Mouse (Mus musculus): ENCODE data around the gene Olfr1457. TPM values are rescaled to one million over a fixed set of nuclear protein-coding genes. Genes with fewer than 3 reads are reported as not detected.

Gene Olfr1457
- total RNA-seq (2014; fragmentation: Nextera tagmentation) (not detected in 2 replicates), total RNA-seq (2017) (not detected in 2 replicates)

DNA sequence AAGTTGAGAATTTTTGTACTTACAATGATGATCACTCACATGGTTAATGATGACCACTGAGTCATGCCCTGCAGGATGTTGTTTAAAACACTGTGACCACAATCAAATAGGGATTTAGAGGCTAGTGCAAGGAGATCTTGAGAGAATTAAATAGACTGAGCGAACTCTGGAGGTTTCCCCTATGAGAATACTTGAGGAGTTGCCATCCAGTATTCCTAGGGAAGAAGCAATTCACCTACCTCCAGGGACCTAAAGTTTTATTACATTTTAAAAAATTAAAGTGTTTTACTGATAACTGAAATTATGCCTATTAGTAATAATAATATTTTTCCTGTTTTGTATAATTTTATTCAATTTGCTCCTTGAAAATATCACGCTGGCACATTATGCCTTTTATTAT is at the start of gene Olfr1457:
TSS of gene Olfr1457 (minus strand) at position 101 of the 400 bp plus-strand sequence.
- no peak for ATAC-seq (replicated peaks; ENCODE audit: poor library complexity, severe bottlenecking)

DNA sequence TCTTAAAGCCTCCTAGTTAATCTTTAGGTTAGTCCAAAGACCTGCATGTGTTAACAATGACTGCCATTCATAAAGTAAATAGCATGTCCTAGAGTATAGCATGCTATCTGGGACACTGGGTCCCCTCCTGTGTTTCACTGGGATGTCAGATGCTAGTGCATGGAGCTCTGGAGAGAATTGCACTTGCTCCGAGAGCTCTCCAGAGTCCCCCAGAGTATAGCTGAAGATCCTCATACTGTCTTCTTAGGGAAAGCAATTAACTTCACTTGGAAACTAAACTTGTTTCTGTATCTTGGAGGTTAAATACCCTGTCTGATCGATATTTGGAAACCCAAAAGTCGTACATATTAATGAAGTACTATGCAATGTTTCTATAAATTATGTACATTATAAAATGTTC is 9.0 kb upstream of the Olfr1457 start, which contains the start of gene Olfr1458:
TSS of gene Olfr1458 (minus strand) at position 101 of the 400 bp plus-strand sequence.
- ATAC-seq (replicated peaks; ENCODE audit: poor library complexity, severe bottlenecking) = no peak

DNA sequence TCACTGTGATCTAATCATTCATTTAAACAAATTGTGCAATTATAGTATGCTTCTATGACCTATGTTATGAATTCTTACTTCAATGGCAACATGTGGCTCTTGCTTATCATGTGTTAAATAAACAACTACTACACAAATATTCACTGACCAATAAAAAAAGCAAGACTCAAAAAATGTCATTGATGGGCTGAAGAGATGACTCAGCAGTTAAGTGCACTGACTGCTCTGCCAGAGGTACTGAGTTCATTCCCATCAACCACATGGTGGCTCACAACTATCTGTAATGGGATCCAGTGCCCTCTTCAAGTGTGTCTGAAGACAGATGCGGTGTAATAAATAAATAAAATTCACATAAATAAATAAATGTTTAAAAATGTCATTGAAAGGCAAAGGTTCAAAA is 3.8 kb downstream of the Olfr1457 start:
- no peak for ATAC-seq (replicated peaks; ENCODE audit: poor library complexity, severe bottlenecking)

DNA sequence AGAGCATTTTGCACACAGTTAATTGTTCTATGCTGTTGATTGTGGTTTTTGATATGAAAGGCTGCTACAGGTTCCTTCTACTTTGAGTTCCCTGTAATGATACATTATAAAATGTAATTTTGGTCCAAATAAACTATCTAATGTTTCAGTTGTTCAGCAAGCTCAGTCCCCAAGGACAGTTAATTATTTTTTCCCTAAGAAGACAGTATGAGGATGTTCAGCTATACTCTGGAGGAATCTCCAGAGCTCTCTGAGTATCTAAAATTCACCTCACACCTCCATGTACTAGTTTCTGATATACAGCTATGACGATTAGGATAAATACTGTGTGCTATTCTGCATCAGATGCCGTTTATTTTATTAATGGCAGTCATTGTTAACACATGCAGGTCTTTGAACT is 37.4 kb downstream of the Olfr1457 start, which contains the start of gene Olfr1454:
TSS of gene Olfr1454 (plus strand) at position 301 of the 400 bp plus-strand sequence.
- no peak for ATAC-seq (replicated peaks; ENCODE audit: poor library complexity, severe bottlenecking)

Other genes with a start within 250 kb of the Olfr1457 start
- not detected in 2 replicates for gene Olfr1444, start 240.6 kb downstream of the Olfr1457 start, total RNA-seq (2014; fragmentation: Nextera tagmentation)
- gene Olfr1444, start 240.6 kb downstream of the Olfr1457 start, total RNA-seq (2017) = not detected in 2 replicates
- gene Olfr1445, start 214.0 kb downstream of the Olfr1457 start, total RNA-seq (2014; fragmentation: Nextera tagmentation) = not detected in 2 replicates
- gene Olfr1445, start 214.0 kb downstream of the Olfr1457 start, total RNA-seq (2017) = not detected in 2 replicates
- gene Olfr1446, start 204.4 kb downstream of the Olfr1457 start, total RNA-seq (2014; fragmentation: Nextera tagmentation) = not detected in 2 replicates
- not detected in 2 replicates for gene Olfr1446, start 204.4 kb downstream of the Olfr1457 start, total RNA-seq (2017)
- gene Olfr1447, start 194.1 kb downstream of the Olfr1457 start, total RNA-seq (2014; fragmentation: Nextera tagmentation) = not detected in 2 replicates
- not detected in 2 replicates for gene Olfr1447, start 194.1 kb downstream of the Olfr1457 start, total RNA-seq (2017)
- not detected in 2 replicates for gene Olfr1448, start 173.5 kb downstream of the Olfr1457 start, total RNA-seq (2014; fragmentation: Nextera tagmentation)
- gene Olfr1448, start 173.5 kb downstream of the Olfr1457 start, total RNA-seq (2017) = not detected in 2 replicates
- gene Olfr1449, start 167.1 kb downstream of the Olfr1457 start, total RNA-seq (2014; fragmentation: Nextera tagmentation) = not detected in 2 replicates
- gene Olfr1449, start 167.1 kb downstream of the Olfr1457 start, total RNA-seq (2017) = not detected in 2 replicates
- gene Olfr1450, start 147.6 kb downstream of the Olfr1457 start, total RNA-seq (2014; fragmentation: Nextera tagmentation) = not detected in 2 replicates
- not detected in 2 replicates for gene Olfr1450, start 147.6 kb downstream of the Olfr1457 start, total RNA-seq (2017)
- gene Olfr1451, start 102.9 kb downstream of the Olfr1457 start, total RNA-seq (2014; fragmentation: Nextera tagmentation) = not detected in 2 replicates
- gene Olfr1451, start 102.9 kb downstream of the Olfr1457 start, total RNA-seq (2017) = not detected in 2 replicates
- gene Olfr1453, start 69.6 kb downstream of the Olfr1457 start, total RNA-seq (2014; fragmentation: Nextera tagmentation) = not detected in 2 replicates
- gene Olfr1453, start 69.6 kb downstream of the Olfr1457 start, total RNA-seq (2017) = not detected in 2 replicates
- gene Olfr1454, start 37.3 kb downstream of the Olfr1457 start, total RNA-seq (2014; fragmentation: Nextera tagmentation) = not detected in 2 replicates
- gene Olfr1454, start 37.3 kb downstream of the Olfr1457 start, total RNA-seq (2017) = not detected in 2 replicates
- not detected in 2 replicates for gene Olfr1458, start 8.9 kb upstream of the Olfr1457 start, total RNA-seq (2014; fragmentation: Nextera tagmentation)
- not detected in 2 replicates for gene Olfr1458, start 8.9 kb upstream of the Olfr1457 start, total RNA-seq (2017)
- gene Olfr1459, start 51.7 kb upstream of the Olfr1457 start, total RNA-seq (2014; fragmentation: Nextera tagmentation) = not detected in 2 replicates
- gene Olfr1459, start 51.7 kb upstream of the Olfr1457 start, total RNA-seq (2017) = not detected in 2 replicates
- gene Olfr1461, start 65.1 kb upstream of the Olfr1457 start, total RNA-seq (2014; fragmentation: Nextera tagmentation) = not detected in 2 replicates
- gene Olfr1461, start 65.1 kb upstream of the Olfr1457 start, total RNA-seq (2017) = not detected in 2 replicates
- not detected in 2 replicates for gene Olfr1462, start 87.8 kb upstream of the Olfr1457 start, total RNA-seq (2014; fragmentation: Nextera tagmentation)
- gene Olfr1462, start 87.8 kb upstream of the Olfr1457 start, total RNA-seq (2017) = not detected in 2 replicates
- gene Olfr1463, start 133.4 kb upstream of the Olfr1457 start, total RNA-seq (2014; fragmentation: Nextera tagmentation) = not detected in 2 replicates
- not detected in 2 replicates for gene Olfr1463, start 133.4 kb upstream of the Olfr1457 start, total RNA-seq (2017)
- not detected in 2 replicates for gene Olfr1465, start 217.7 kb upstream of the Olfr1457 start, total RNA-seq (2014; fragmentation: Nextera tagmentation)
- gene Olfr1465, start 217.7 kb upstream of the Olfr1457 start, total RNA-seq (2017) = not detected in 2 replicates
- gene Olfr1466, start 241.0 kb upstream of the Olfr1457 start, total RNA-seq (2014; fragmentation: Nextera tagmentation) = not detected in 2 replicates
- not detected in 2 replicates for gene Olfr1466, start 241.0 kb upstream of the Olfr1457 start, total RNA-seq (2017)

All from granulocyte monocyte progenitor cell, adult 5-6 weeks (primary cell).